Mouse (Mus musculus) neural tube, embryonic 10.5 days (tissue): ENCODE measurements around the gene Snrpd3.
"Not testable (repeated sequence)": the region's sequence is repeated elsewhere in the genome, so short reads cannot be mapped to it uniquely, and the experiment has no call there.

ENCODE experiments used
- DNase-seq: peaks from one replicate; pipeline ENCODE4 v3.0.0-alpha.2; 2017; ENCODE audit warnings: low spot score; ENCODE audit errors: extremely low spot score

Snrpd3 gene

DNA sequence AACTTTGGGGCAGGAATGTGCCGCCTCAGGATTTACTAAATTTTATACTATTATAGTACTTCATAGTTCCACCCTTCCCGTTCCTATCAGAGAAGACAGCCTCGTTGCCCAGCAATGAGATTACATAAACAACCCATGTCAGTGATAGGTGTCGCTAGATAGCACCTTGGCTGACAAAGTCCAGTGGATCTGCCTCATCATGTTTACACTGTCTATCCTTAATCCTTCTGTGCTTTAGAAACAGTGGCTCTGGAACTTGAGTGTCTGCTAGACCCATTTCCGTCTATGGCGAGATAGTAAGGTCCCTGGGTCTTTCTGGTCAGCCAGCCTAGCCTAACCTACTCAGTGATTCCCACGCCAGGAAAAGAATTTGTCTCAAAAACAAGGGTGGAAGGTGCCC, 17.0 kb upstream of the Snrpd3 start:
- DNase-seq, result no peak

DNA sequence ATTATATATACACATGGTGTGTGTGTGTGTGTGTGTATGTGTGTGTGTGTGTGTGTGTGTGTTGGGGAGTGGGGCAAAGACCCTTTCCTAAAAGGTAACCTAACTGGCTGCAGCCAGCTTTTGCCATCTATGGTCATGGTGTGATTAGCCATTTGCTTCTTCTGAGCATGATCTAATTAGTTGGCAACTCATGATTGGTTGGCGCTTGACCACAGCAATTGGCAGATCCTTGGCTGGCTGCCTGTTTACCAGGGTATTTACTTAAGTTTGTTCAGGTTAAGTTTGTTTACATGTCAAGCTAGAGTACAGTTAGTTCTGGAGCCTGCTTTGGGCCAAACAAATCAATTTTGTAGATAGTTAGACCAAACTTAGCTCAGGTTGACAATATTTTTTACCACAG, 15.7 kb upstream of the Snrpd3 start:
- no peak for DNase-seq

DNA sequence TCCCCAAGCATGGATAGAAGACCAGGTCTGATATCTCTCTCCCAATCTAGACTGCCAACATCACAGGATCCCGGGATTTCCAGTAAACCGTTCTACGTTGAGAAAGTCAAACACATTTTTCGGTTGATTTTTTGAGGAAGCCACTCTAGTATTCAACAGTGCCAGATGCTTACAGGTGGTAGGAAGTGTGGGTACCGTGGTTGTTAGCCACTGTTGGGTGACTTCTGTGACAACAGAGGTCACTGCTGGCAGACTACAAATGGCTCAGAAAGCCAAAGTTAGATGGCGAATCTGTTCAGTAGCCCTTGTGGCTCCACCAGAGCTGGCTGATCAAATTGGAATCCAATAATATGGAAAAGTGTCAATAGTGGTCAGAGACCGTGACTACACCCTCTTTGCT, 13.7 kb upstream of the Snrpd3 start:
- DNase-seq, result no peak

DNA sequence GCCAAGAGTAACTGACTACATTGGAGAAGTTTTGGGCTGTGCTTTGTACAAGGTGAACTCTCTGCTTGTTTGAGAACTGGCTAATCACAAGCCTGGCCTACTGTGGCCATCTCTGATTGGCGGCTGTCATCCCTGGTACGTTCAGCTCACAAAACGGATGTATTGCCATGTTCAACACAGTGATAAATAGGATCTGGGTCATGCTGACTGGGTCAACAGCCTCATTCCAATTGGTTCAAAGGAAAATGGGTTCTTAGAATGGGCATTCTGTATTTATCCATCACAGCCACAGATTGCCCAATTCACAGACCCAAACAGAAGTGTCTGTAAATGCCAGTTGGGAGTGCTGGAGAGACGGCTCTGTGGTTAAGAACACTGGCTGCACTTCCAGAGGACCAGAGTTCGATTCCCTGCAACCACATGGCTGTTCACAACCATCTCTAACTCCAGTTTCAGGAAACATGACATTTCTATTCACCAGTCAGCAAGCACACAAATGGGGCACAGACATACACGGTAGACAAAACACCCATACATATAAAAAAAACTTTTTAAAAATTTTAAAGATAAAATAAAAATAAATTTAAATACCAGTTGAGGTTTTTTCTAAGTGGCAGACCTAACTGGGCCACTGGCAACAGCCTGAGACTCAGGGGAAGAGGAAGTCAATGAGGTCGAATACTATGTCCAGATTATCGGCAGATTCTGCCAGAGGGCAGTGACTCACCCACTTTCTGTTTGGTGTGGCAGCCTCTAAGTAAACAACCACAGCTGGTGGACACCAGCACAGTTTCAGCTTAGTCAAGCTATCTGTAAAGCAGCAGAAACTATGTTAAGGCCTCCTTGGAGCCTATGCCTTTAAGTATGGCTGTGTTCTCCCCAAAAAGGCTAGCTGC, 12.9 kb upstream of the Snrpd3 start:
- no peak for DNase-seq

DNA sequence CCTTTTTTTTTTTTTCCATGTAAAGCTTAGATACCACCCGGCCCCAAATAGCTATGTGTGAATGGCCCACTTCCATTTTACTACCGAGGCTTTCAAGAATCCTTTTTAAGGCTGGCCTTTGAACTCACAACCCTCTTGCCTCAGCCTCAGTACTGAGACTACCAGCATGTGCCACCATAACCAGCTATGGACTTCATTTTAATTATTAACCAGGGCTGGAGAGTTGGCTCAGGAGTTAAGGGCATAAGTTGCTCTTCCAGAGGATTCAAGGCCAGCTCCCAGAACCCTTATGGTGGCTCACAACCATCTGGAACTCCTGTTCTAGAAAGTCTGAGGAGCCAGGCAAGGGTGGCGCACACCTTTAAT, 12.2 kb upstream of the Snrpd3 start:
- no peak for DNase-seq

DNA sequence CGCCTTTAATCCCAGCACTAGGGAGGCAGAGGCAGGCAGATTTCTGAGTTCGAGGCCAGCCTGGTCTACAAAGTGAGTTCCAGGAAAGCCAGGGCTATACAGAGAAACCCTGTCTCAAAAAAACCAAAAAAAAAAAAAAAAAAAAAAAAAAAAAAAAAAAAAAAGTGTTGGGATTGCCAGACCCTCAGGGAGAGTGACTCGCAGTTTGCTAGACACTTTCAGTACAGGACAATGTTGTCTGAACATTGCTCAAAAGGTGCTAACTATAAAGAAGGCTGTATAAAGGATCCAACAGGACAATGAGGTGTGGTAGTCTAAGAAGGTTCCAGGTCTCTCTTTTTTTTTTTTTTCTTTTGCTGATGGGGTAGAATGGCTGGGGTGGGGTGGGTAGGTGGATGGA, 11.4 kb upstream of the Snrpd3 start:
- DNase-seq, result not testable (repeated sequence)

DNA sequence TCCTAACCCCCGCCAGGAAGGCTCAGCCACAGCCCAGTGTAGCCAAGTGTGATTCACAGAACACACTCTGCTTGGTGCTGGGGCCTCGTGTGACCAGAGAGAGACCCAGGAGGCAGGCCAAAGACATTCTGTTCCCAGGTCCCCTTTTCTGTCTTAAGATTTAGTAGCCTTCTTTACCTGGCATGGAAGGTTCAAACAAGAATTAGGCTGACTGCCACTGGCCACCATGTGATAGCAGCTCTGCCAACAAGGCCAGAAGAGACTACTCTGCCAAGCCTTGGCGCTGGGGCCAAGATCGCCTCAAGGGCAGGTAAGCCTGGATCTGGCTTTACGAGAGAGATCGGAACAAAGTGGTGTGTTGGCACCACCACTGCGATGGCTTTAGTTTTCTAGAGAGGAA, 6.9 kb upstream of the Snrpd3 start:
- no peak for DNase-seq

DNA sequence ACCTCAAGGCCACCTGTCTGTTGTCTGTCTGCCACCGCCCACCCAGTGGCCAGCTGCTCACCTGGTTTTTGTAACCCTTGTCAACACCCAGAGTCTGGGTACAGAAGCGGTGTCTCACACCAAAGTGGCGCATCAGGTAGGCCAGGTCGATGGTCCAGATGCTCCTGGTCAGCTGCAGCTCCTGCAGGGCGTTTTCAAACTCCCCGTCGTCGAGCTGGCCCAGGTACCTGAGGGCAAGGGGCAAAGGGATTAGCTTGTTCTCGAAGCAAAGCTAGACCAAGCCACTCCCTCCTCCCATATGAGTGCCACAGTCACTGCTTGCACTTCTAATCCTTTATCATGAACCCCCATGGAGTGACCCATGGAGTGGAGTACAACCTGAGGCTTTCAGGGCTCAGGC, 6.3 kb upstream of the Snrpd3 start:
- DNase-seq, result no peak

DNA sequence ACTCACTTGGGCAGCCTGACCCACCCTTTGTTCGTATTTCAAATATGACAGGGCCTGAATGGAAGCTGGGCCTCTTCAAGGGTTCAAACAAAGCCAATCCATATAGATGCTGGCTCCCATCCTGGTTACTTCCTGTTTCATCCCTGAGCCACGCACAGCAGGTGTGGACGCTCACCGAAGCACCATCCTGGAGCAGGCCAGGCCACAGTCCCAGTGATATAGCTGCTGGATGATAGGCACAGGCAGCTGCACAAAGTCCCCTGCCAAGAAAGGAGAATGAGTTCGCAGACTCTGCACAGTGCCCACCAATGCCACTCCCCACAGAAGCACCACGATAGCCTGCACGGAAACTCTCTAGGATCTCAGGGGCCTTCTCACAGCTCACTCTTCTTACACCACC, 5.5 kb upstream of the Snrpd3 start:
- DNase-seq, result no peak

DNA sequence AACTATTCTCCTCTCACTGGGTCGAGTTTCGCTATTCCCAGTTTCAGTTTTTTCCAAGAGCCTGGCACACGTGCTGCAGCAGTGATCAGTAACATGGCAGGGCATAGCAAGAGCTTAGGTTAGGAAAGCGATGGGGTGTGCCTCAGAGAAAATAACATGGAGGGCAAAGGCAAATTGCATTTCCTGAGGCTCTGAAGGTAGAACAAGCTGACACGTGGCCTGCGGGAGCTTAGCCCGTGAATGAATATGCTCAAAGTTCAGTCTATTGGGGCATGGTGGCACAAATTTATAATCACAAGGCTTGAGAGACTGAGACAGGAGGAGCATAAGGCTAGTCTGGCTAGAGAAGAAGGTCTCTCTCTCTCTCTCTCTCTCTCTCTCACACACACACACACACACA, 4.6 kb upstream of the Snrpd3 start:
- no peak for DNase-seq

DNA sequence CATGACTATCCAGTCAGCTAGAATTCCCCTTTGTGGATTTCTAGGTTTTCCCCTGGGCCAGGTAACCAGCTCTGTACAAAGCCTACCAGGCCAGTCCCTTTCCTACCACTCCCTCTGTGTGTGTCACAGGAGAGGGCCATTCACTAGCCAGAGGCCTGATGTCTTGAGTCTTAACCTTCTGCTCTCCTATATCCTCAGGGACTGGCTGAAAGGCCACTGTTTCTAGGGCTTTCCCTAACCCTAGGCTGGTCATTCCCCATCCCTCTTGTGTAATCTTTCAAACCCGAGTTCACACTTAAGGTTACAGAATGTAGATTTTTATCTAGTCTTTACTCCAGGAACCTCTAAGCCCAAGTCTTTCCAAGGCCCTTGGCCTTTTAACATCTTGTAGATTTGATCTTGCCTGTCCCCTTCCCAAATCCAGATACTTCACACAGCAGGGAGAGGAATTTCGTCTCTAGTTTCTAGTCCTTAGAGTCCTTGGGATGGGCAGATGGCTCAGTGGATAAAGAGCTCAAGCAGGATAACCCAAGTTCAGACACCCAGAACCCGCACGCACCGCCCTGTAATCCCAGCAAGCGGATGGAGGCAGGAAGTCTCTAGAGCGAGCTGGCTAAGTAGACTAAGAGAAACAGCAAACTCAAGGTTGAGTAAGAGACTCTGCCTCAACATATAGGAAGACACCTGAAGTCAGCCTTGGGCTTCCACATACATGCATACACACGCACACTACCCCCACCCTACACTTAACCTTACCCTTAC, 3.9 kb upstream of the Snrpd3 start:
- no peak for DNase-seq

DNA sequence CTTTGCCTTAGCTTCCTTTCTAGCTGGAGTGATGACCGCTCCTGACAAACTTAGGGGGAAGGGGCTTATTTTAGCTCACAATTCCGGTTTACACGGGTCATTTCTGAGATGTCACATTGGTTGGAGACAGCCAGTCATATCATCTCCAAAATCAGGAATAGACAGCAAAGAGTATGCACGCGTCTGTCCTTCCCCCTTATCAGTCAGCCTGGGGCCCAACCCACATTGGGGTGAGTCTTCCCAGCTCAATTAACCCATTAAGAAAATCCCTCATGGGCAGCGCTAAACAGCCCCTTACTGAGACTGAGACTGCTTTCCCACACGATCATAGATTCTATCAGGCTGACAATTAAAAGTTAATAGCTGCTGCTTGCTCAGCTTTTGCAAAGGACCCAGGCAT, 3.0 kb upstream of the Snrpd3 start:
- no peak for DNase-seq

DNA sequence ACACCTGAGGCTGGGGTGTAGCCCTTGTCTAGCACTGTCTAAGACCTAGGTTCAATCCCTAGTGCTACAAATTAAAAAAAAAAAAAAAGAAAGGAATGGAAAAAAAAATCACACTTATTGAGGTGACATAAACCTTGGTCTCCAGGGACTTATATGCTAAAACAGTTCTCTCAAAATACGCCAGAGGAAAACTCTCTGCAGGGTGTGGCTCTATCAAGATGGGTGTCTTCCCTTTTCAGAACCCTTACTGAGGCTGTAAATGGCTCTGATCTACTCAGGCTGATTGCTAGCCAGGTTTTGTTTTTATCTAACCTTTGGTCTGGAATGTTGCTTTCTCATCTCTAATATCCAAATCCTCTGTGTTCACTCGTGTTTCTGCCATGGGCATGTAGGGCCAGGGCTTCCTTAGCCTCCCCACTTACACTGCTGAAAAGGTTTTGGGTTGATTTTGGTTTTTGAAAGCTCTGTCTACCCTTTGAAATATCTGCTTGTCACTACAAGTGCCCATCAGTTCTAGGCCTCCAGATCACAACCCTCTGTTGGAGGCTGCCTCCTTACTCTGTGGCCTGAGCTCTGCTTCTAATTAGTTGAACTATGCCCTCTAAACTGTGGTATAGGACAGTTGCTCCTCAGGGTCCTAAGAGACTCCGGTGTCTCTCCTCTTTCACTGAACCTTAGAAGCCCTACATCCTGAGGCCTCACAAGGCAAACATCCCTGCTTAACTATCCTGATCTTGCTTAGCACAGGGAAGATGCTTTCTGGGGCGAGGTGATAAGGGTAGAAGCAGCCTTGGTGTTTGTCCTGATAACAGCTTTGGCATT, 1.9 kb upstream of the Snrpd3 start:
- DNase-seq, result no peak

DNA sequence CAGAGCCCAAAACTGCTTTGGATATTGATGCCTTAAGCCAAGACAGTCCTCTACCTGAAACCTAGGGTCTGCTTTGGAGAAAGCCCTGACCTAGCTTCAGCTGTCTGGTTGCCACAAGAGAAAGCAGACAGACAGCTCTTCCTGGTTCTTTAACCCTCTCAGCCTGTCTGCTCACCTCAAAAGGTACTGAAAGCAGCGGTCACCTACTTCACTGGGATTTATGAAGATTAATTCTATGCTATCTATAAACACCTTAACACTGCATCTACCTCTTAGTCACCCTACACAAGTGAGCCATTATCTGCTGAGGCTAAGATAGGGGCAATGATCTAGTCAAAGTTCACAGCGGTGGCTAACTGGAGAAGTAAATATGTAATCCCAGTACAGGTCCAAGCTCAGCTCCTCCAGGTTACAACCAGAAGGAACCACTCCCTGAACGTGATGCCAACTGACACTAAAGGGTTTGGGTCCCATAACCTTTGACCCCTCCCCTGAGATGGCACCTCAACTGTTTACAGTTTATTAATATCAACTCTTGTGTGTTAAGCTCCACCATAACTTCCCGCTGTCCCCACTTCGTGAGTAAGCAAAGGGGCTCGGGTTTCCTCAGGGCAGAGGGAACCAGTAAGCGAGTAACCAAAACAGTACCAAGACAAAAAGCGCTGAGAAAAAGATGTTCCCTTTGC, 1.2 kb upstream of the Snrpd3 start:
- DNase-seq, result no peak

DNA sequence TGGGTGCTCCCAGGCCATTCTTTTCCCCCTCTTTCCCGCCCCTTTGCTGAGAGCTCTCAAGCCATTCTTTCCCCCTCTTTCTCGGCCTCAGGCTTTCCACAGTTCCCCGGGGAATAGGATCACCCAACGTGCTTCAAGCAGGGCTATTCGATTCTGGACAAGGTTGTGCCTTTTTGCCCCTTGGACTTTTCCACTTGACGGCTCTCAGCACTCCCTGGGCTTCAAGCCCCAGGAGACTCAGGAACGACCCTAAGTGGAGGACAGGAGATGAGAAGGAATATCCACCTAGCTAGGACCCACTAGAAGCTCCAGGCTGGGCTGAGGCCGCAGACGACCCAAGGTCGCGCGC, 653 bp upstream of the Snrpd3 start:
- no peak for DNase-seq

DNA sequence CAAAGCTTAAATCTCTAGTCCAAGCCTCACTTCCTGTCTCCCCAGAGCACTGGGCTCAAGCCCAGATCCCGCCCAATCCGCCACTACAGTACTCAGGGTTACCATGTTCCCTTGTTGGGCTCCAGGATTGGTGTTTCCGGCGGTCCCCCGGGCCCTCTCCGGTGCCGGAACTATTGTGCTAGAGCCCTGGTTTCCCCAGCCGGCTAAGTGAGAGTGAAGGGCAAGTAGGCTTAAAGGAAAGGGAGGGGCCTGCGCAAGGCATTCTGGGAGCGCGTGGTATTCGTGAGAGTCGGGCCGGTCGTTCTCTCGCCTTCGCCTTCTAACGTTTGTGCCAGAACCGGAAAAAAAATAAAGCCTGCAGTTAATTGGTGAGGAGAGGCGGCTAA, 400 bp downstream of the Snrpd3 start, which contains the start of gene Gucd1:
Gucd1 (minus strand) TSS at position 215 of the 386 bp plus-strand sequence.
- peak; percentile 99 for DNase-seq

DNA sequence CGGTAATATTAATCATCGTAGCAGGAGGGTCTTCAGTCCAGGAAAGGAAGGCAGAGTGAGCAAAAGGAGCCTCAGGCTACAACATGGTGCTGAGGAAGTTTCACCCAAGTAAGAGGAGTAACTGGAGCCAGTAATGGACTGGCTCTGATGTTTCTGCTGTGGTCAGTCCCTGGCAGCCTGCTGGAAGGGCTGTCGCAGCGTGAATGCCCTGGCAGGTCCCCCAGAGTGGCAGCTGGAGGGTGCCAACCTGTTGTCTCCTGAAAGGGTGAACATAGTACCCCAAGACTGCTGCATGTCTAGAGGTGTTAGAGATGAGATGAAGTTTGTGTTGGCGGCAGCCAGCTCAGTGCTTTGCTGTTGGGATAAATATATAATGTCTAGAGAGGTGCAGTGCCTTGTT, 3.2 kb downstream of the Snrpd3 start:
- DNase-seq, result no peak

DNA sequence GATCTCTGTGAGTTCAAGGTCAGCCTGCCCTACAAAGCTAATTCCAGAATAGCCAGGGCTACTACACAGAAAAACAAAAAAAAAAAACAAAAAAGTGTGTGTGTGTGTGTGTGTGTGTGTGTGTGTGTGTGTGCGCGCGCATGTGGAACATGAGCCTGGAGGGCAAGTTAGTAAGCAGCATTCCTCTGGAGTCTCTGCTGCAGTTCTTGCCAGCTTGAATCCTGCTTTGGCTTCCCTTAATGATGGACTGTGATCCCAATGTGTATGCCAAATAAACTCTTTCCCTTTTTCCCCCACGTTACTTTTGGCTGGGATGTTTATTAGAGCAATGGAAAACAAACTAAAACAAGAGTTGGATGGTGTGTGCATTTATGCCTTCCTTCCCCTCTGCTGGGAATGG, 4.3 kb downstream of the Snrpd3 start:
- DNase-seq, result no peak

DNA sequence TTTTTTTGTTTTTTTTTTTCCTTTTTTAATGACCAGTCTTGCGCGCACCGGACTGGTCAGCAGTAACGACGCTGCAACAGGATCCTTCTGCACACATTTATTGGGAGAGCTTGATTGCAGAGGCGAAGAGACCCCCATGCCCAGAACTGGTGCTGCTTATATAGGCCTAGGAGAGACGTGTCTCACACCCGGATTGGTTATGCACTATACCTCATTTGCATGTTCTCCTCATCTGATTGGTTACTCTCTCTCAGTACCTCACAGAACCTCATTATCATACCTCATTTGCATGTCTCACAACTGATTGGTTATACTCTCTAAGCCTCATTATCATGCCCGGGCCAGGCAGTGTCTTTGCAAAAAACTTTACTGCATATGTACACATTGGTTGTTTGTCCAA, 8.1 kb downstream of the Snrpd3 start:
- not testable (repeated sequence) for DNase-seq

DNA sequence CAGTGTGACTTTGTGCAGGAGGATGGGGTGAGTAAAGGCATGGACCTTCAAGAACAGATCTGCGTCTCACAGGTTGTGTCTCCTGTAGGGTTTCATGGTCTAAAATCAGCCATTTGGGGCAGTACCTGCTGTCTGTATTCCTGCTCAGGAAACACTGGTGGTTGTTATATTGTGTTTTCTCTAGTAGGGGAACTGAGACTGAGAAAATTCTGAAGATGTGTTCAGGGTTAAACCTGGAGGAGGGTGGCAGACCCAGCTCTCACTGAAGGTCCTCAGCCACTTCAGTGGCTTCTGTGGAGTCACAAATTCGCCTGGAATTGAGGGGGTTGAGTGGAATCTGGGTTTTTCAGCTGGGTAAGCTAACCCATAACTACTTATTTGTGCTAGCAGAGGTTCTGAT, 13.0 kb downstream of the Snrpd3 start:
- no peak for DNase-seq

DNA sequence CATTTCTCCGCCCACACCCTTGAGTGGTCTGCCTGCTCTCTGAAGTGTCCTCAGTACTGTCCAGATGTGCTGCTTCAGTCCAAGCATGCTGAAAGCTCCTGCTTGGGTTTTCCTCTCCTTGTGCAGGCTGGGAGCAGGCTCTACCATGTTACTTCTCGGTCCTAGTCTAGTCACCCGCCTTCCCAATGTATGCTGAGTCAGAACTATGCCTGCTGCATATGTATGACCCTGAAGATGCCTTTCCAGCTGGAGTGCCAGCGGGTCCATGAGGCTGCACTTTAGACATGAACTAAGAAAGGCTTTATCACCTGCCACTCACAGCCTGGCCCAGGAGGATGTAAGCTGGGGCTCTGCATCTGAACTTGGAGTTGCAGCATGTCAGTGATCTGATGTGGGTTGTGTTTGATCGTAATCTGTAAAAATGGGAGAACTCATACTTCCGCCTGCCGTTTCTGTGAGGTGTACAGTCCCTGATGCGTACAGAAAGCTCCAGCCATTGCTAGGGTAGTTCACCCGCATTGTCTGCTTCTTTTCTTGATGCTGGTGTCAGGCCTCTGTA, 14.3 kb downstream of the Snrpd3 start:
- DNase-seq, result no peak
